Mouse (Mus musculus) frontal cortex, postnatal 14 days (tissue): Measurements from ENCODE around the gene 1700016C15Rik.

Experiments
- DNase-seq, 2 experiments: peaks; one replicate each; pipeline ENCODE4 v3.0.0; 2022; ENCODE audit warnings: low spot score in 2 of 2

Gene 1700016C15Rik

DNA sequence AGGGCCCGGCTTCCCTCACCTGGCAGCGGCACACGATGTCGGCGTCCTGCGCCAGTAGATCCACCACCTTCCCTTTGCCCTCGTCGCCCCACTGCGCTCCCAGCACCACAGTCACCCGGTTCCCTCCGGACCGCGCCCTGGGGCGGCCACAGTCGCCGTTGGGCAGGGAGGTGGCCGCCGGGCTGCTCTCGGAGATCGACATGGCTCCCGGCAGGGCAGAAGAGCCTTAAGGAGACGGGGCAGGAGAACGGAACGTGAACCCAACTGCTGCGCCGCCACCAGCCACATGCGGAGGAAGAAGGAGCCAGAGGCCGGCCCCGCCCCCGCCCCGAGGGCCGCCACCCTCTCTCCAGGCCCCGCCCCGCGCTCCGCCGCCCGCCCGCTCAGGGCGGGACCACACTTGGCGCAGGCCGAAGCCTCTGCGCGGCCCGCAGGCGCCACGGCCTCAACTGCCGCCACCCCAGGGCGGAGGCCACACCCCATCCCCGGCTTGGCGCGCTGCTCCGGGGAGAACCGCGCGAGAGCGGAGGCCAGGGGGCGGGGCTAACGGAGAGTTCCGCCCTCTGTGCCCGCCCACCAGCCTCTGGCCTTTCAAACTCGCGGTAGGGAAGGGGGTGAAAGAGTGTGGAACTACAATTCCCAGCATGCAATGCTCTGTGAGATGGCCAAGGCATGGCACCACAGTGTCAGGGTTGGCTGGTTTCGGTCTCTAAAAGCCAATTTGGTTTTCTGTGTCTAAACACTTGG lies 66.8 kb downstream of the 1700016C15Rik start, which contains the start of gene Adss:
Adss (minus strand) TSS at position 319 of the 747 bp plus-strand sequence.
- peak; percentile 95 to 96 for DNase-seq

DNA sequence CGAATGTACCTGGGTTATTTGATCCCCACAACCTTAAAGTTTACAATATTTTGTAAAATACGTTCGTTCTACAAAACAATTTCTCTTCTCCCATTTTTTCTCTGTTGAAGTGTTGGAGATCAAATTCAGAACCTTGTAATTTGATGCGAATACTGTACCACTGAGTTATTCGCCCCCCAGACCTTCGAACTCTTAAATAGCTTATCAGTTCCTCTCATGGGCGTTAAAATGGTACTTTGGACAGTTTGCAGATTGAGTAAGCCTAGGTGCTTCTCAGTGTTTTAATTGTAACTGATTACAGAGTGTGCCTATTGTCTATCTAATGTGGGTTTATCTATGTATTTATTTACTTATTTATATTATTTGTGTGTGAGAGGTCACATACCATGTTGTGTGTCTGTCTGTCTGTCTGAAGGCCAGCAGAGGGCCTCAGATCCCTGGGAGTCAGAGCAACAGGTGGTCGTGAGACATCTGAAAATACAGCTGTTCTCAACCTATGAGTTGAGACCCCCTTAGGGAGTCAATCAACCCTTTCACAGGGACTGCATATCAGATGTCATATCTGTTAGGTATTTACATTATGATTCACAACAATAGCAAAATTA lies 67.6 kb downstream of the 1700016C15Rik start:
- no peak for DNase-seq
